Mouse (Mus musculus) gastrocnemius, adult 8-10 months (tissue): Measurements from ENCODE around the gene Snapc4. TPM values are rescaled to one million over a fixed set of nuclear protein-coding genes. Genes with fewer than 3 reads are reported as not detected.

Source experiments
- DNase-seq, 2 experiments: peaks; one replicate each; pipeline ENCODE4 v3.0.0; 2022; ENCODE audit warnings: low spot score in 2 of 2
- total RNA-seq, 4 experiments: library from RNA; stranded (reverse); gene quantifications; 2 replicates each; pipeline ENCODE4 v1.2.4; 2022

Gene Snapc4
- total RNA-seq, result 1 to 10 TPM; 3.0 to 8.2 (median 4.9) TPM

- peak; percentile 69 to 73 for DNase-seq
Measured at GRCm38 (mm10) chr2:26380131-26380771, at the start of gene Snapc4. Gene Snapc4 (minus strand): TSS chr2:26380653.

GRCm38 (mm10) chr2:26429851-26430250 lies 49.4 kb upstream of the Snapc4 start:
- DNase-seq, result no peak

GRCm38 (mm10) chr2:26424541-26424940 lies 44.1 kb upstream of the Snapc4 start:
- DNase-seq, result no peak

GRCm38 (mm10) chr2:26423086-26423485 lies 42.6 kb upstream of the Snapc4 start:
- DNase-seq, result no peak

- no peak for DNase-seq
Measured at GRCm38 (mm10) chr2:26421969-26422368, 41.5 kb upstream of the Snapc4 start.

- no peak for DNase-seq
Measured at GRCm38 (mm10) chr2:26418120-26418519, 37.7 kb upstream of the Snapc4 start.

- DNase-seq, result no peak
Measured at GRCm38 (mm10) chr2:26417066-26417465, 36.6 kb upstream of the Snapc4 start.

GRCm38 (mm10) chr2:26410931-26411411 lies 30.5 kb upstream of the Snapc4 start:
- no peak for DNase-seq

- no peak for DNase-seq
Measured at GRCm38 (mm10) chr2:26410091-26410490, 29.6 kb upstream of the Snapc4 start.

GRCm38 (mm10) chr2:26409362-26409761 lies 28.9 kb upstream of the Snapc4 start:
- DNase-seq, result no peak

- DNase-seq, result peak; percentile 95
Measured at GRCm38 (mm10) chr2:26408515-26409356, 28.3 kb upstream of the Snapc4 start, which contains the start of gene Inpp5e. Gene Inpp5e (minus strand): TSS chr2:26409203.

- no peak for DNase-seq
Measured at GRCm38 (mm10) chr2:26403306-26403705, 22.9 kb upstream of the Snapc4 start.

- DNase-seq, result no peak
Measured at GRCm38 (mm10) chr2:26402265-26402664, 21.8 kb upstream of the Snapc4 start.

- no peak for DNase-seq
Measured at GRCm38 (mm10) chr2:26401023-26401422, 20.6 kb upstream of the Snapc4 start.

GRCm38 (mm10) chr2:26400296-26400695 lies 19.8 kb upstream of the Snapc4 start:
- no peak for DNase-seq

- DNase-seq, result peak; percentile 29 to 47
Measured at GRCm38 (mm10) chr2:26399647-26400046, 19.2 kb upstream of the Snapc4 start.

GRCm38 (mm10) chr2:26398978-26399377 lies 18.5 kb upstream of the Snapc4 start:
- DNase-seq, result no peak

- no peak for DNase-seq
Measured at GRCm38 (mm10) chr2:26391617-26392016, 11.2 kb upstream of the Snapc4 start.

- DNase-seq, result no peak
Measured at GRCm38 (mm10) chr2:26390954-26391353, 10.5 kb upstream of the Snapc4 start.

- DNase-seq, result peak; percentile 69
Measured at GRCm38 (mm10) chr2:26389154-26389690, 8.8 kb upstream of the Snapc4 start, which contains the start of the genes Entr1 and Pmpca. Gene Entr1 (minus strand): TSS chr2:26389316. Gene Pmpca (plus strand): TSS chr2:26389339.

GRCm38 (mm10) chr2:26388682-26389153 lies 8.3 kb upstream of the Snapc4 start:
- DNase-seq, result no peak

GRCm38 (mm10) chr2:26387713-26388112 lies 7.3 kb upstream of the Snapc4 start:
- no peak for DNase-seq
